Mouse (Mus musculus): ENCODE results near the gene Btbd16. TPM values are rescaled to one million over a fixed set of nuclear protein-coding genes. Genes with fewer than 3 reads are reported as not detected.

The Btbd16 gene
- polyA plus RNA-seq, 1 experiment from 2014 or later = not detected

- 2% methylated on average over 4 of the region's 5 CpGs for WGBS (ENCODE audit: missing documents)
Measured at GRCm38 (mm10) chr7:130818813-130819212, 44.9 kb downstream of the Btbd16 start.

GRCm38 (mm10) chr7:130819624-130820023 is 45.8 kb downstream of the Btbd16 start:
- Histone ChIP-seq H3K79me2 (ENCODE audit: inconsistent target) (no peaks in the 10 kb centered on the region), H3K27ac (no peak overlapping the region), H3K36me3 (ENCODE audit: inconsistent target) (no peaks in the 10 kb centered on the region), H3K4me3 (ENCODE audit: inconsistent target) (no peak overlapping the region)
- WGBS (ENCODE audit: missing documents) = 96% methylated on average over 10 of the region's 10 CpGs

More at GRCm38 (mm10) chr7:130818813-130819212, 44.9 kb downstream of the Btbd16 start:
- H3K27ac ChIP-seq = no peak overlapping the region
- H3K36me3 ChIP-seq (ENCODE audit: inconsistent target) = no peaks in the 10 kb centered on the region
- no peak overlapping the region for H3K4me3 ChIP-seq (ENCODE audit: inconsistent target)
- H3K79me2 ChIP-seq (ENCODE audit: inconsistent target) = no peaks in the 10 kb centered on the region

GRCm38 (mm10) chr7:130823992-130824391 is 50.1 kb downstream of the Btbd16 start:
- Histone ChIP-seq H3K4me3 (ENCODE audit: inconsistent target) (no peak overlapping the region), H3K36me3 (ENCODE audit: inconsistent target) (no peaks in the 10 kb centered on the region), H3K27ac (no peak overlapping the region), H3K79me2 (ENCODE audit: inconsistent target) (no peaks in the 10 kb centered on the region)
- 87% methylated on average over 9 of the region's 9 CpGs for WGBS (ENCODE audit: missing documents)

GRCm38 (mm10) chr7:130826343-130826742 is 52.5 kb downstream of the Btbd16 start:
- no peaks in the 10 kb centered on the region for H3K79me2 ChIP-seq (ENCODE audit: inconsistent target)
- no peaks in the 10 kb centered on the region for H3K36me3 ChIP-seq (ENCODE audit: inconsistent target)
- H3K27ac ChIP-seq = no peak overlapping the region
- no peak overlapping the region for H3K4me3 ChIP-seq (ENCODE audit: inconsistent target)
- whole genome bisulfite sequencing (ENCODE audit: missing documents) = 61% methylated on average over 3 of the region's 3 CpGs

GRCm38 (mm10) chr7:130827431-130827830 is 53.6 kb downstream of the Btbd16 start:
- no peaks in the 10 kb centered on the region for H3K36me3 ChIP-seq (ENCODE audit: inconsistent target)
- H3K27ac ChIP-seq = no peak overlapping the region
- no peak overlapping the region for H3K4me3 ChIP-seq (ENCODE audit: inconsistent target)
- 71% methylated on average over 3 of the region's 3 CpGs for whole genome bisulfite sequencing (ENCODE audit: missing documents)
- H3K79me2 ChIP-seq (ENCODE audit: inconsistent target) = no peaks in the 10 kb centered on the region

GRCm38 (mm10) chr7:130827844-130828403 is 54.1 kb downstream of the Btbd16 start:
- 78% methylated on average over 9 of the region's 9 CpGs for WGBS (ENCODE audit: missing documents)
- Histone ChIP-seq H3K36me3 (ENCODE audit: inconsistent target) (no peaks in the 10 kb centered on the region), H3K27ac (no peak overlapping the region), H3K4me3 (ENCODE audit: inconsistent target) (no peak overlapping the region), H3K79me2 (ENCODE audit: inconsistent target) (no peaks in the 10 kb centered on the region)

- H3K36me3 ChIP-seq (ENCODE audit: inconsistent target) = no peaks in the 10 kb centered on the region
- no peaks in the 10 kb centered on the region for H3K79me2 ChIP-seq (ENCODE audit: inconsistent target)
- 66% methylated on average over 10 of the region's 10 CpGs for WGBS (ENCODE audit: missing documents)
- H3K4me3 ChIP-seq (ENCODE audit: inconsistent target) = no peak overlapping the region
- H3K27ac ChIP-seq = no peak overlapping the region
Measured at GRCm38 (mm10) chr7:130828475-130828874, 54.6 kb downstream of the Btbd16 start.

- Histone ChIP-seq H3K27ac (no peak overlapping the region), H3K4me3 (ENCODE audit: inconsistent target) (no peak overlapping the region), H3K36me3 (ENCODE audit: inconsistent target) (no peaks in the 10 kb centered on the region), H3K79me2 (ENCODE audit: inconsistent target) (no peaks in the 10 kb centered on the region)
- 91% methylated on average over 5 of the region's 5 CpGs for WGBS (ENCODE audit: missing documents)
Measured at GRCm38 (mm10) chr7:130831586-130831985, 57.7 kb downstream of the Btbd16 start.

- H3K79me2 ChIP-seq (ENCODE audit: inconsistent target) = no peaks in the 10 kb centered on the region
- no peak overlapping the region for H3K4me3 ChIP-seq (ENCODE audit: inconsistent target)
- H3K27ac ChIP-seq = no peak overlapping the region
- no peaks in the 10 kb centered on the region for H3K36me3 ChIP-seq (ENCODE audit: inconsistent target)
- 59% methylated on average over 14 of the region's 21 CpGs for WGBS (ENCODE audit: missing documents)
Measured at GRCm38 (mm10) chr7:130834299-130834698, 60.4 kb downstream of the Btbd16 start.

GRCm38 (mm10) chr7:130834958-130835861 is 61.3 kb downstream of the Btbd16 start:
- WGBS (ENCODE audit: missing documents) = 81% methylated on average over 18 of the region's 18 CpGs
- Histone ChIP-seq H3K79me2 (ENCODE audit: inconsistent target) (no peaks in the 10 kb centered on the region), H3K36me3 (ENCODE audit: inconsistent target) (no peaks in the 10 kb centered on the region), H3K27ac (no peak overlapping the region), H3K4me3 (ENCODE audit: inconsistent target) (no peak overlapping the region)

GRCm38 (mm10) chr7:130836066-130836465 is 62.2 kb downstream of the Btbd16 start:
- no peak overlapping the region for H3K27ac ChIP-seq
- H3K79me2 ChIP-seq (ENCODE audit: inconsistent target) = no peaks in the 10 kb centered on the region
- H3K36me3 ChIP-seq (ENCODE audit: inconsistent target) = no peaks in the 10 kb centered on the region
- no peak overlapping the region for H3K4me3 ChIP-seq (ENCODE audit: inconsistent target)
- 94% methylated on average over 8 of the region's 9 CpGs for WGBS (ENCODE audit: missing documents)

- Histone ChIP-seq H3K79me2 (ENCODE audit: inconsistent target) (no peaks in the 10 kb centered on the region), H3K36me3 (ENCODE audit: inconsistent target) (no peaks in the 10 kb centered on the region), H3K27ac (no peak overlapping the region), H3K4me3 (ENCODE audit: inconsistent target) (no peak overlapping the region)
- 95% methylated on average over 12 of the region's 12 CpGs for WGBS (ENCODE audit: missing documents)
Measured at GRCm38 (mm10) chr7:130837941-130838657, 64.2 kb downstream of the Btbd16 start.

- Histone ChIP-seq H3K27ac (no peak overlapping the region), H3K36me3 (ENCODE audit: inconsistent target) (no peaks in the 10 kb centered on the region), H3K79me2 (ENCODE audit: inconsistent target) (no peaks in the 10 kb centered on the region), H3K4me3 (ENCODE audit: inconsistent target) (no peak overlapping the region)
- WGBS (ENCODE audit: missing documents) = 96% methylated on average over 3 of the region's 3 CpGs
Measured at GRCm38 (mm10) chr7:130838658-130839025, 64.8 kb downstream of the Btbd16 start.

GRCm38 (mm10) chr7:130839380-130840100 is 65.7 kb downstream of the Btbd16 start:
- Histone ChIP-seq H3K27ac (no peak overlapping the region), H3K79me2 (ENCODE audit: inconsistent target) (no peaks in the 10 kb centered on the region), H3K4me3 (ENCODE audit: inconsistent target) (no peak overlapping the region), H3K36me3 (ENCODE audit: inconsistent target) (no peaks in the 10 kb centered on the region)
- 23% methylated on average over 12 of the region's 12 CpGs for WGBS (ENCODE audit: missing documents)
